Mouse (Mus musculus) heart, embryonic 14.5 days (tissue): ENCODE results near the gene Crot. TPM values are rescaled to one million over a fixed set of nuclear protein-coding genes. Genes with fewer than 3 reads are reported as not detected.

Source experiments
- ATAC-seq: fragments of 200-750 bp; cut with Nextera tagmentation; 2 replicates; pipeline ENCODE4 v1.8.0; 2017; ENCODE audit warnings: low read depth, moderate TSS enrichment; ENCODE audit not compliant: insufficient number of reproducible peaks, insufficient read depth, low FRiP score
- H3K27ac ChIP-seq, 2 experiments: fragments of 200-500 bp in 1 of 2; fragments of 300-500 bp in 1 of 2; sonication (generic) in 1 of 2; replicated peaks in 1 of 2; 2 replicates each; pipeline ENCODE4 v1.5.1; 2012 to 2014; ENCODE audit warnings: low read depth in 2 of 2, low read length in 2 of 2, control low read depth in 1 of 2, mild to moderate bottlenecking in 1 of 2, mixed read lengths in 1 of 2; ENCODE audit not compliant: control insufficient read depth in 1 of 2, insufficient read depth in 1 of 2
- H3K27me3 ChIP-seq: fragments of 300-500 bp; sonication (generic); 2 replicates; pipeline ENCODE4 v1.6.1; 2014; ENCODE audit warnings: mild to moderate bottlenecking, low read length, control low read depth; ENCODE audit not compliant: control insufficient read depth, insufficient read depth
- H3K36me3 ChIP-seq: fragments of 300-500 bp; sonication (generic); 2 replicates; pipeline ENCODE4 v1.6.1; 2014; ENCODE audit warnings: mild to moderate bottlenecking, control low read depth, low read length, mixed read lengths; ENCODE audit not compliant: control insufficient read depth, insufficient read depth
- H3K4me1 ChIP-seq, 2 experiments: fragments of 200-500 bp in 1 of 2; fragments of 300-500 bp in 1 of 2; sonication (generic) in 1 of 2; 2 replicates each; pipeline ENCODE4 v1.6.1; 2012 to 2014; ENCODE audit warnings: low read length in 2 of 2, control low read depth in 1 of 2, mixed read lengths in 1 of 2; ENCODE audit not compliant: control insufficient read depth in 2 of 2, insufficient read depth in 2 of 2
- H3K4me2 ChIP-seq: fragments of 300-500 bp; sonication (generic); 2 replicates; pipeline ENCODE4 v1.6.1; 2014; ENCODE audit warnings: mild to moderate bottlenecking, low read length
- H3K4me3 ChIP-seq, 2 experiments: fragments of 200-500 bp in 1 of 2; fragments of 300-500 bp in 1 of 2; sonication (generic) in 1 of 2; 2 replicates each; pipeline ENCODE4 v1.5.1; 2012 to 2014; ENCODE audit warnings: low read length in 2 of 2, mild to moderate bottlenecking in 2 of 2, control low read depth in 1 of 2, low read depth in 1 of 2, moderate library complexity in 1 of 2; ENCODE audit not compliant: control insufficient read depth in 1 of 2, insufficient read depth in 1 of 2
- H3K9ac ChIP-seq: fragments of 300-500 bp; sonication (generic); 2 replicates; pipeline ENCODE4 v1.6.1; 2014; ENCODE audit warnings: mild to moderate bottlenecking, low read length
- H3K9me3 ChIP-seq: fragments of 300-500 bp; sonication (generic); 2 replicates; pipeline ENCODE4 v1.6.1; 2016; ENCODE audit warnings: low read length, control low read depth; ENCODE audit not compliant: control insufficient read depth
- WGBS: fragments of 180-500 bp; shearing (Covaris S2); extraction: QIAGEN DNeasy Blood & Tissue Kit; methylation state at CpG from one replicate; pipeline ENCODE4 v1.1.7; 2014; 5-methylcytosine and 5-hydroxymethylcytosine counted together
- polyA plus RNA-seq: library from polyadenylated mRNA; unstranded; fragments of >200 nt; fragmentation: Nextera tagmentation; extraction: Ambion mirVana; gene quantifications from 2 replicates; pipeline ENCODE4 v1.2.1, GENCODE M21; 2014

The Crot gene
- polyA plus RNA-seq, 1 experiment from 2014 or later: 41.3 TPM

DNA sequence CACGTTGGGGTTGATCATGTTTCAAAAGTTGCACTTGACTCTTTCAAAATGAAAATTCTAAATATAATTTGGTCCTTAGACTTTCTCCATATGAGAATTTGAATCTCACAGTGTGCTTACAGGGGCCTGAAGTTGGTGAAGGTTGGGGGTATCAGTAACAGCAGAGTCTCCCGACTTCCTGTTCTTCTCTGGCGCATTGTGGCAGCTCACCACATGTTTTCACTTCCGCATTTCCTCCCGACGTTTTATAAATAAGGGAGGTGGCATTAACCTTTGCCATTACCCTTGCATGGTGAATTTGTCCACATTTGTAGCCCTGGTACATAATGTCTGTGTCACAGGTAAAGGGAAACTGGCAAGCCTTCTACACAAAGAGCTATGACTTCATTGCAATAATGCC, 80.1 kb downstream of the Crot start:
- no peak overlapping the region for H3K27ac ChIP-seq
- H3K4me1 ChIP-seq: no peaks in the 10 kb centered on the region
- no peak for ATAC-seq
- H3K4me2 ChIP-seq: no peak overlapping the region
- H3K27me3 ChIP-seq: no peaks in the 10 kb centered on the region
- H3K9ac ChIP-seq: no peak overlapping the region
- no peaks in the 10 kb centered on the region for H3K9me3 ChIP-seq
- H3K4me3 ChIP-seq: no peak overlapping the region
- WGBS: 61% methylated on average over 6 of the region's 6 CpGs
- no peaks in the 10 kb centered on the region for H3K36me3 ChIP-seq

DNA sequence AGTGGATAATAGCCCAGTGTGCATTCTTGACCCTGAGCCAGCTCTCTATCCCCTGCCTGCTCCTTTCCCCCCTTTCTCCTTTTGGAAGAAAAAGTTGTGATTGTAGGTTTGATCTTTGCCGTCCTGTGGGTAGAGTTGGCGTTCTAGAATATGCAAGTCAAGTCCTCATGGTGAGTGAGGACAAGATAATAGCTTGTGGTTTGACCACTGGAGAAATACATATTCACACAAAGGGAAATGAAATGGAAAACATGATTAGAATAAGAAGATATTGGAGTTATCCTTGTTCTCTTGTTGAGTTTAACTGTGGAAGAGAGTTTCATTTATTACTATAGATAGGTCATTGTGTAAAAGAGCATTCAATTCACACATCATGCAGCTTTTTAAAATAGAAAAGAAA, 80.7 kb downstream of the Crot start:
- H3K4me1 ChIP-seq: no peaks in the 10 kb centered on the region
- no peaks in the 10 kb centered on the region for H3K27me3 ChIP-seq
- no peaks in the 10 kb centered on the region for H3K9me3 ChIP-seq
- ATAC-seq: no peak
- no peak overlapping the region for H3K4me2 ChIP-seq
- no peak overlapping the region for H3K27ac ChIP-seq
- no peak overlapping the region for H3K9ac ChIP-seq
- no peaks in the 10 kb centered on the region for H3K36me3 ChIP-seq
- H3K4me3 ChIP-seq: no peak overlapping the region
- WGBS: 71% methylated on average over 2 of the region's 2 CpGs

Other genes with a start within 250 kb of the Crot start
- gene Abcb1b, start 199.2 kb downstream of the Crot start, polyA plus RNA-seq: 0.98 and 1.4 TPM in 2 replicates
- 0.42 and 0.59 TPM in 2 replicates for gene Abcb4, start 103.6 kb downstream of the Crot start, polyA plus RNA-seq
- gene Tmem243, start 103.3 kb upstream of the Crot start, polyA plus RNA-seq: 12.8 and 13.1 TPM in 2 replicates
- gene Dmtf1, start 164.5 kb upstream of the Crot start, polyA plus RNA-seq: 33.4 and 36.6 TPM in 2 replicates